Mouse (Mus musculus): ENCODE results near the gene Mgll.

Mgll gene

DNA sequence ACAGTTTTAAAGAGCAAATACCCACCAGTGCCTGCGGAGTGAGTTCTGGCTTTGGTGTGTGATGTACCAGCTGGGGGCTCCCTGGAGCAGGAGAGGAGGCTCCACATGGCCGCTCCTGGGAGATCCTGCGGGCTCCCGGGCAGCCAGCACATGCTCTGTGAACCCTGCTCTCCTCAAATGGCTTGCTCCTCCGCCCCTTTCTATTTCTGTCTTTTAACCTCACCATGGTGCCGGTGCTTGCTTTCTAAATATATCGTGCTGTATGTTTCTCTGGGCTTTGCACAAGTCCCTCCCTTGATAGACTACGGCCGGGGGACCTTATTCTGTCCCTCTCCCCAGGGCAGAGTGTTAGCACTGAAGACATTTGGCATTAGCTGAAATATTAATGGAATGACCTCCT lies 133.0 kb downstream of the Mgll start:
- DNase-seq, result peak; percentile 71

DNA sequence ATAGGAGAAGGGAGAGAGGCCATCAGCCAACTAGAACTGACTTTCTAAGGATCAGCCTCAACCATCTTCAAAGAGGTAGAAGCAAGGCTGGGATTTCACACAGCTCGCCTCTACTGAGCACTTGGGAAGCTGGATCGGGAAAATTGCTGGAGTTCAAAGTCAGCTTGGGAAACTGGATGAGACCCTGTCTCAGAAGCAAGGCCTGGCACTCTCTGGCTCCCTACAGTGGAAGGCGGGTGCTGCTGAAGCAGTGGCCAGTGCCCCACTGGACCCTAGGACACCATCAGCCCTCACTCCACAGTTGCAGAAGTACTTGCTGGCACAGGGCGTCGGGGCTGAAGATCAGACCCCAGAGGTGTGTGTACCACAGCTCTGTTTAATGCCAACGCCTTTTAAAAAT lies 133.6 kb downstream of the Mgll start:
- no peak for DNase-seq

DNA sequence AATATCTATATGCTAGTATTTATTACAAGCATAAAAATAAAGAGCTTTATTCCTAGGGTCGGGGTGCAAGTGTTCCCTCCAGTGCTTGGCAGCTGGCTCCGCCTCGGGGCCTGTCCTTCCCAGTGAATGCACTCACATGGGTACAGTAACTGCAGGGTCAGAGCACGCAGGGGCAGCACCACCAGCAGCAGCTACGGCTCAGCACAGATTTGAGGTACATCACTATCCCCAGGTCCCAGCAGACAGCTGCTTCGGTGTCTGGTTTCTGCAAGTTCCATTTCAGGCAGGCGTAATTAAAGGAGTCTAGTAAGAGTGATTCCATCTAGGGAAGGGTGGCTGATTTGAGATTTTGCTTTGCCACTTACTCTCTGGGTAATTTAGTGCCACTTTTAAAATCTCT lies 134.1 kb downstream of the Mgll start:
- DNase-seq, result no peak

DNA sequence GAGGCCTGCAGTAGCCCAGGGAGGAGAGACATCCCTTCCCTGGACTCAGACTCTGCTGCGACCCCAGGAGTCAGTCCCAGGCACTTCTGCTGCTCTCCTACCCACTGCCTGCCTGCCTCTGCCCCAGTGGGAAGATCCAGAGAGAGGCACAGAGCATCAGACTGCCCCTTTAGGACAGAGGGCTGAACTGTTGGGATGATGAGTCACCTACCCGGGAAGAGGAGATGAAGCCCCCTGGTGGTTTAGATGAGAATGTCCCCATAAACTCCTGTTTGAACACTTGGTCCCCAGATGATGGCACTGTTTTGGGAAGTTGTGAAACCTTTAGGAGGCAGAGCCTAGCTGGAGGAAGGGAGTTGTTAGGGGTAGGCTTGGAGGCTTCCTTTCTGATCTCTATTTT lies 136.7 kb downstream of the Mgll start:
- DNase-seq, result peak; percentile 60

DNA sequence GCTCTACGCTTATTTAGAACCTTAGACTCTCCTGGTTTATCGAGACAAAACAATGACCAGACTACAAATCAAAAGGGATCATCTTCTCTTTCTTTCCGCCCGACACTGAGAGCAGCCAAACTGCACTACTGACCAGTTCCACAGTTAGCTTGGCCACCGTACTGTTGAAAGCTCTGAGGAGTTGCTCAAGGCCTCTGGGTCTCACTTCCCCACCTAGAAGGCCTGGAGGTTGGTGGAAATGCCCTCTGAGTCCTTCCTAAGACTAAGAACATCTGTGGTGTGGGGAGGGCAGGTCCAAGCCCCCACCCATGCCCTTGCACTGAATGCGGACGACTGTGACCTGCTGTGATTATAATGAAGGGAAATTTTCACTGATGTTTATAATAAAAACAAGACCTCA lies 141.5 kb downstream of the Mgll start:
- no peak for DNase-seq

DNA sequence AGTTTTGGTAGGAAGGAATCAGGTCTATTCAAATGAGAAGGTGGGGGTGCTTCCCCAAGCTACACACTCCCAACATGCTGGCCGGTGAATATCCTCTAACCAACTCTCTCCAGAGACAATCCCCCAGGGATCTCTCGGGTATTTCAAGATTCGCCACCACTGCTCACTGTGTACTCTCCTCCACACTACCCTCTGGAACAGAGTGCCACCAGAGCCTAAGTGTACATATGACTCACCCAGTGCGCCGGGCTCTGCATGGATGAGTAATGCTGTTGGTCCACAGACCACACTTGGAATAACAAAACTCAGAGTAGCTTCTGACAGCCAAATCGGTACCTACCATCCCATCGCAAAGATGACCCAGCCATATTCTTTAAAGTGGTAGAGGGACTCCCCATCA lies 145.2 kb downstream of the Mgll start:
- no peak for DNase-seq

DNA sequence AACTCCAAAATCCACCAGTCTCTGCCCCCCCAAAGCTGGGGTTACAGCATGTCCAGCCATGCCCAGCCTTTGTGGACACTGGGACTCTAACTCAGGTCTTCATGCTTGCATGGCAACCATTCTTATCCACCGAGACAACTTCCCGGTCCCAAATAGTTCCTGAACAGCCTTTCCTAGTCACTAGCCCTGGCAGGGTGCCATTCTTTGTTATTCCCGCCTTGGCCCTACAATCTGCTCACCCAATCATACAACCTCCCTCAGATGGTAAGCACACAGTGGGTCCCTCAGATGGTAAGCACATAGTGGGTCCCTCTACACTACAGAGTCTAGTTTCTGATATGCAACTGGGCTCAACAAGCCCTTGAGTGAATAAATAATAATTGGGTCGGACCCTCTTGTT lies 146.4 kb downstream of the Mgll start:
- DNase-seq, result no peak

DNA sequence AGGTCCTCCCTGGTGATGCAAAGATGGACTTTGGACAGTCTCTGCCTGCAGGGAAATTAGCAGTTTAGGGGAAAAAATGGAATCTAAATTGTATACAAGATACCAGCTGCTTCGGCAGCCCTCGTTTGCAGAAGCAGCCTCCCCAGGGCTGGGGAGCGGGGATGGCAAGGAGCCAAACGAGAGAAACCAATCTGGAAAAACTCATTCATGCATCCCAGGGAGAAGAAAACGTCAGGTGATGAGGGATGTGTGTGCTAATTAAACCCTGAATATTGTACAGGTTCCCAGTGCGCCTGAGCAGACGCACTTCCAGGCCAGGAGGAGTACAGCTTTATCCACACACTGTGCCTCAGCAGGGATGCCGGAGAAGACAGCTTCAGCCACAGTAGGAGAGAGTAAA lies 147.3 kb downstream of the Mgll start:
- no peak for DNase-seq

DNA sequence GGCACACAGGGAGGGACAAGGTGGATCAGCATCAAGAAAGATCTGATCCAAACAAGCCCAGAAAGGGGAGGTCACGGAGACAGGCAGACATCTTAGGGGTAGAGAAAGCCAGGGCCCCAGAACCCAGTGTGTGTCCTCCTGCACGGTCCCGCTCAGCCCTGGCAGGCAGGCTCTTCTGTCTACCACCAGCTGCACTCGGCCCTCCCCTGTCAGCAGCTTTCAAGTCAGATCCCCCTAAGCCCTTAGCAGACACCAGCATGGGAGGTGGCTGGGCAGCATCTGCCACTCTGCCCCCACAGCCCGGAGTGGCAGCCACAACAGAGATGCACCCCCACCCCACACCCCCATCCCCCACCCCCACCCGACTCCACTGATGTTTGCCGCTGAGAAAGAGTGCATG lies 148.6 kb downstream of the Mgll start:
- DNase-seq, result no peak

DNA sequence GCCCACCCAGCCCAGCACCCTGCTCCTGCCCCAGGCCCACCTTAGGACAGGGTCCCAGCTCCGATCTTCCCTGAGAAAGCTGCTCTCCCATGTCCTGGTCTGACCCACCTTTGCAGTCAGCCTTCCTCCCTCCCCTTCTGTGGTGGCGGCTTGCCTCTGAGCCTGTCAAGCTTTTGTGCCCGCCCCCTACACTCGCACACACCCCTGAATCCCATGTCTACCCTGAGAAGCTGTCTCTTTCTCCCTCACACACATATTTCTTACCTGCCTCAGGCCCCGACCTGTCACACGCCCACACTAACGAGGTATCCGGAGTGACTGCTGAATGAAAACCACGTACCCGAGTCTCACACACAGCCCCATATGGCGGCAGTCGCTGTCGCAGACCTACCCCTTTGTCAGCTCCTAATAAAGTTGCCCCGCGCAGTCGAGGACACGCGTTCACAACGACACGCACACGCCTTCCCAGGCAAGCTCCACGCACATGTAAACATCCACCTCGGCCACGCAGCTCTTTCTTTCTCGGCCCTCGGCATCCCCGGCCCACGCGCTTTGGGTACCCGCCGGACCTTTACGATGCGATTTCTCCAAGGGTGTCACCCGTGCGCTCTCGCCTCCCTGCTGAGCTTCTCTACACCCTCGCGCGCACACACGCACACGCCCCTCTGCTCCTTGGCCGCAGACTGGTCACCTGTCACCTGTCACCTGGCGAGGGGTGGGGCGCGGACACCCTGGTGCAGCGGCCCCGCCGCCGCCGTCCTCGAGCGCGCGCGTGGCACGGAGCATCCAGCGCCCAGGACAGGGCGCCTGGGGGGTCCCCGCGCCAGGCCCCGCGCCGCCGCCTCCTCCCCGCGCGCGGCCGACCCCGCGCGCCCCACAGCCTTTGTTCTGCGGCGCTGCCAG lies 150.0 kb downstream of the Mgll start:
- DNase-seq, result no peak

DNA sequence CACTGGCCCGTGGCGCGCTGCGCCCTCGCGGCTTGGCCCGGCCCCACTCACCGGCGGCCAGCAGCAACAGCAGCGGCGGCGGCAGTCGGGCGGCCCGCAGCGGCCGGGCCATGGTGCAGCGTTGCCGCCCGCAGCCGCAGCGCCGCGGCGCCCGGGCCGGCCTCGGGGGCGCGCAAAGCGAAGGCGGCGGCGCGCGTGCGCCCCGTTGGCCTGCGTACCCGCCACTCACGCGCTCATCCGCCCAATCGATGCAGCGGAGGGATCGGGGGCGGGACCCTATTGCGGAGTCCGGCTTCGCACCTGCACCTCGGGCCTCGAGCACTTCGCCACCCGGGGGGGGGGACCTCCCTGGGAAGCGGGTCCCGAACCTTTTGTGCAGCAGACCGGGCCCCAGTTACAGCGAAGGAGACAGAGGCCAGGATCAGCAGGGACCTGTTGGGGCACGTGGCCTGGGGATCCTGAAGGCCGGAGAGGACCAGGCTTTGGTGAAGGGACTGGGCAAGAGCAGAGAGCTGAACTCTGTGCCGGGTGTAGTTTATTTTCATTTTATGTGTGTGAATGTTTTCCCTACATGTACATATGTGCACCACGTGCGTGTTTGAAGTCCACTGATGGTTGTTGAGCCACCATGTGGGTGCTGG lies 150.8 kb downstream of the Mgll start, which contains the start of gene Podxl2:
Gene Podxl2 (minus strand): TSS at position 177 of the 641 bp plus-strand sequence.
- peak; percentile 28 for DNase-seq

Measured in kidney, adult 9 months (tissue).